Mouse (Mus musculus) retina, adult 2 months (tissue): Measurements from ENCODE around the gene Pkmyt1.
A peak's percentile ranks its signal among the peaks of the same experiment; 100 is the strongest.

ENCODE experiments used
- DNase-seq: peaks from one replicate; pipeline ENCODE4 v3.0.0-alpha.2; 2012; ENCODE audit warnings: low read depth, low spot score

Gene Pkmyt1

DNA sequence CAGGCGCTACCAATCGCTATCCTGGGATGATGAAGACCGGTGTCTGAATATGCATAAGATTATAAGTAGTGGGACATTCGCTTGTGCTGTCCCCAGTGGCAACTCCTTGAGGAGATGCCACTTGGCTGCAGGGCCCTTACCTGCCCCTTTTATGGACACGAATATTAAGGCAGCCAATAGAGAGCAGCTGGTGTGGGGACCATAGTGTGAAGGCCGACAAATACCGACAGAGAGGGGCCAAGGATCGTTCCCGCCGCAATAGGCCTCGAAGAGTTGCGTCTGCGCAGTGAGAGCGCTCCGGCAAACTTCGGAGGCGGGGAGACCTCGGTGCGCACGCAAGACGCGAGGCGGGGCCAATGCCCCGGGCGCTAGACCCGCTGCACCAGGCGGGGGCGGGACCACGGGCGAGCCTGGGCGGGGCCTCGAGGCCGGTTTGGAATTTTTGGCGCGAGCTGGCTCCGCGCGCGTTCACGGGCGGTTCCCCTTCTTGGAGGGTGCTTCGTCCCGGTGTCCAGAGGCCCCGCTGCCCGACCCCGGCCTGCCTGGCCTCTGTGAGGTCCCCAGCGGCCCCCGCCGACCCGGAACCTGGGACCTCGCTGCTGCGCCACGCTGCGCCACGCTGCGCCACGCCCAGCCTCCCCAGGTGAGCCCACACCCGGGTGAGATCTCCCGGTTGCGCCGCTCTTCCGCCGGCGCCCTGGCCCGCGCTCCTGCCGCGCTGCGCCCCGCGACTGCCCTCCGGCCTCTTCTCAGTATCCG, at the start of gene Pkmyt1:
Gene Pkmyt1, plus strand, starts transcription at position 338 of the 759 bp plus-strand sequence.
- peak; percentile 80 for DNase-seq

DNA sequence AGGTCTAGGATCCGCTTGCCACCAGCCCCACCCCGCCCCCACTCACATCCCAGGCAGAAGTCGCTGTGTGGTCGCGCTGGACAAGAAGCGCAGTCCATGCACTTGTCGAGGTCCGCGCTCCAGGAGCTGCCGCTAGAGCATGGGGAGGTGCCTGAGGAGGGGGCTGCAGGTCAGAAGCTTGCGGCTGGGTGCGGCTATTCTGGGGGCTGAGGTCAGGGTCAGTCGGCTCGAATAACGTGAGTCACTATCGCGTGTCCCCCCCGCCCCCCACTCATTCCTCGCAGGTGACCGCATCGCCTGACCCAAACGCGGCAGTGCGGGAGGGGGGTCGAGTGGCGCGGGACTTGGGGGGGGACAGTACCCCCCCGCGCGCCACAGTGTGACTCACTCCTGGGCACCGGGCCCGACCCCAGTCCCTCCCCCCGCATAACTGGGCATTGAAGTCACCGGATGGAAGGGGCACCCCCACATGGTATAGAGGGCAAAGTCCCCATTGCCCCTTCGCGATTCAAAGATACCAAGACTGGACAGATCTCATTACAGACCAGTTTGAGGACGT, 49.6 kb upstream of the Pkmyt1 start:
- DNase-seq = no peak

DNA sequence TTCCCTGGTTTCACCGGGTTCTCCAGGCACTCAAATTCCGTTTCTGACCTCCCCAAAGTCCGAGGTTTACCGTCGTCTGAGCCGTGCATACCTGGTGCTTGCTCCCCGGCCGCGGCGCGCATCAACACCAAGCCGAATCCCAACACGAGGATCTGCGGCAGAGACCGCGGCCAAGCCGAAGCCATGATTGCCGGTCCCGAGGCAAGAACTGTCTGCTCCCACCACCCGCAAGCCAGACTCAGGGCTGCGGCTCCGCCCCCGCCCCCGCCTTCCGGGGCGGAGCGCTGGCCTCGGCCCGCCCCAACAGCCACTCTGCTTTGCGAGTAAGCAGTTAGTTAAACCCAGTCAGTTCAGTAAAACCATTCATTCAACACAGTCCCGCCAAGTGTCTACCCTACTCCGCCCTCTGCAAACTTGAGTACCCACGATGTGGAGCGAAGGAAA, 48.9 kb upstream of the Pkmyt1 start, which contains the start of gene Tnfrsf12a:
Gene Tnfrsf12a, minus strand, starts transcription at position 233 of the 444 bp plus-strand sequence.
- DNase-seq = peak; percentile 48

DNA sequence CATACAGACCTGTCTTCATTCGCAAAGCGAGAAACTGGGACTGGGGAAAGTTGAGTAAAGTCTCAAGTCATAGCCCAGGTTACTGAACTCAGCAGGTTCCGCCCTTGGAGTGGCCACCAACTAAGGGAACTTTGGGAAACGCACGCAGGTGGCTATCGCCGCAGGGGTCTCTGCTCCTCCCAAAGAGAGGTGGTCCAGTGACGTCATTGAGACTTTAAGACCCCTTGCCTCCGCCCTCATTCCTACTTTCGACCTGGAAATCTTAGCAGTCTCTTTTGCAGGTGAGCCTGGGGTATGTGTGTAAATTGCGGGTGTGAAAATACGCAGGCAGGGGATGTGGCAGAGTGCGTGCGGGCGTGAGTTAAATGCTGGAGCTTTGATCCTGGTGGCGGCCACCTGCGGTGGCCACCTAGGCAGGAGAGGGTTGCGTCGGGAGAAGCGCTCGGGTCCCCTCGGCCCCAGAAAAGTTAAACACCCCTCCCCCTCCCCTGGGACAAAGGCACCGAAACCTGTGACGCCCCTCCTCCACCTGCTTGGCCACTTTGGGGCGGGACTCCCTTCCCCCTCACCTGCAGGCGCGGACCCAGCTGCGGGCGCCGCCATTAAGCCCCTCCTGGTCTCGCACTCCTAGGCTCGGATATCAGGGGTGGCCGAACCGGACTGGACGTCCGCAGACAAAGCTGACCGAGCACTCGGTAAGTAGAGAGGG, 46.9 kb upstream of the Pkmyt1 start, which contains the start of gene Cldn6:
Gene Cldn6, plus strand, starts transcription at position 123 of the 709 bp plus-strand sequence.
- no peak for DNase-seq

DNA sequence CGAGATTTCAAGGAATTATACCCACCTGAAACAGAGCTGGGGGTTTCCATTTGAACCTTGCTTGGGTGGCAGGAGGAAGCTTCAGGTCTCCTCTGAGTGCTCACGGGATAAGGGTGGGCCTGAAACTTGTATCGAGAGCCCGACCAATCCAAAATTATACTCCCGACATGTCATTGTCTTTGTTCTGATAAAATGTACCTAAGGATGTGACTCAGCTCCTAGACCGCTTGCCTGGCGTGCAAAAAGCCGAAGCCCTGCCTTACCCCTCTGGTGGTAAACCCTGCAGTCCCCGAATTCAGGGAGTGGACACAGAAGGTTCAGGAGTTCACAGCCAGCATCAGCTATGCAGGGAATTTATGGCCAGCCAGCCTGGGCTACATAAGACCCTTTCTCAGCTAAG, 45.8 kb upstream of the Pkmyt1 start:
- no peak for DNase-seq

DNA sequence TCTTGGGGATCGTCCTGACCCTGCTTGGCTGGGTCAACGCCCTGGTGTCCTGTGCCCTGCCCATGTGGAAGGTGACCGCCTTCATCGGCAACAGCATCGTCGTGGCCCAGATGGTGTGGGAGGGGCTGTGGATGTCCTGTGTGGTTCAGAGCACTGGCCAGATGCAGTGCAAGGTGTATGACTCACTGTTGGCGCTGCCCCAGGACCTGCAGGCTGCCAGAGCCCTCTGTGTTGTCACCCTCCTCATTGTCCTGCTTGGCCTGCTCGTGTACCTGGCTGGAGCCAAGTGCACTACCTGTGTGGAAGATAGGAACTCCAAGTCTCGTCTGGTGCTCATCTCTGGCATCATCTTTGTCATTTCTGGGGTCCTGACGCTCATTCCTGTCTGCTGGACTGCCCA, 45.0 kb upstream of the Pkmyt1 start:
- DNase-seq = no peak

DNA sequence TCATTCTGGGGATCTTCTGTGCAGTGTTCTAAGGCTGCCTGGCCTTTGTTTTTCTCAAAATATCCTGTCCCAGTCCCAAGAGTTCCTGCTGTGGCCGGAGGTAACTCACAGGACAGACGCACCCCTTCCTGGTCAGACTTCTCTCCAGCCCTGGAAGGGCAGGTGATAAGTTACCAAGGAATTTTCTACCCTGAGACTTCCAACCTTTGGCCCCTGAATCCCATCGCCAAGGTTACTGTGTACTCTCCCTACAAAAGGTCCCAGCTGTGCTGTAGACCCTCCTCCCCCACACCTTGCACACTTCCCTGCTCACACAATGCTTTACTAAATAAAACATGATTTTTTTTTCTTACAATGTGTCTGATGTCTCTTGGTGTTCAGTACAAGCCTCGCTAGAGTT, 44.0 kb upstream of the Pkmyt1 start:
- no peak for DNase-seq

DNA sequence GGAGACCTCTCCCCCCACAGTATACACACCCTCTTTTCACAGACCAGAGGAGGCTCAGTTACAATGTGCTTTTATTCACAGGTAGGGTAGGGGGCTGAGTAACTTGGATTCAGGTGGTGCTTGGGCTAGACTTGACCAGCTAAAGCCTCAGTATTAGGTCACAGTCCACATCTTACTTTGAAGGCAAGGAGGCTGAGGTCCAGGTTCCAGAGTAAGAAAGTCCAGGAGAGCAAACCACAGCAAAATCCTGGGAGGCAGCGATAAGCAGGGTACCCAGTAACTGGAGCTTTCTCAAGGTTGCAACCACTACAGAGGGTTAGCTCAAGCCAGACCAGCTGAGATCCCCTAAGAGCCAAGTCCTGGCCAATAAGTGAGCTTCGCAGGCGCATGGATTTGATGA, 43.6 kb upstream of the Pkmyt1 start:
- no peak for DNase-seq

DNA sequence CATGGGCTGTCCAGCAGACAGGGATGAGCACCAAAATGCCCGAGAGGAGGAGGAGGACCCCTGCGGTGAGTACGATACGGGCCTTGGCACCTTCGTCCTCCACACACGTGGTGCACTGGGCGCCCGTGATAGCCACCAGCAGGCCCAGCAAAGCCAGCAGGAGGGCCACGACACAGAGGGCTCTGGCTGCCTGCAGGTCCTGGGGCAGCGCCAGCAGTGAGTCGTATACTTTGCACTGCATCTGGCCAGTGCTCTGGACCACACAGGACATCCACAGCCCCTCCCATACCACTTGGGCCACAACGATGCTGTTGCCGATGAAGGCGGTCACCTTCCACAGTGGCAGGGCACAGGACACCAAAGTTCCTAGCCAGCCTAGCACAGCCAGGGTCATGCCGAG, 42.9 kb upstream of the Pkmyt1 start:
- DNase-seq = no peak

DNA sequence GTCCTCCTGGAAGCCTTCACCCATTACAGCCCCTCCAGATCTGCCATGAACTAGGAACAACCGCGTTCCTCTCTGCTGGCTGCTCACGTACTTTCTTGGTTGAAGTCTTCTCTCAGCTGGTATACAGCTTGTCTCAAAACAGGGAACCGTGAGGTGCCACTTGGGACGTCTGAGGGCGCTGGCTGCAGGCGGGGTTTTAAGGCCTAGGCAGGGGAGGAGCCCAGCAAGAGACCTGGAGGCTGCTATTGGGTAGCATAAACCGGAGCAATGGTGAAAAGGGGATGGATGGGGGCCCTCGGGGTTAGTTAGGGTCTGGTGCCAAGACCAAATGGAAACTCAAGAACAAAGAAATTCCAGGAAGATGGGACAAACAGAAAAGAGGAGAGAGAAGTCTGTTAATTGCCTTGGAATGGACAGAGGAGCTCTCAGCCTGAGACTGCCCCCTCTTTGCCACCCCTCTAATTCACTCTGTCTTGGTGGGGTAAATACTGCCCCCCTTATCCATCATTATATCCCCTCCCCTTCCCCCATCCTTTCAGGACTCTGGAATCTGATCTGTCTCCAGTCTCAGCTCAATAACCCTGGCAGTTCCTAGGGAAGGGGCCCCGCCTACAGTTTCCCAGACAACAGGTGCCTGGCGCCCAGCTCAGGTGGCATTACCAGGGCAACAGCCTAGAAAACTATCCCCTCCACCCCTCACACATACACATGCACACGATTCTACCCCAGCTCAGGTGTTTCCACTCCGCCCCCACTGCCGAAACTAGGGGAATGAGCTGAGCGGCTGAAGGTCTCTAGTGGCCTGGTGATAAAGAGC, 42.1 kb upstream of the Pkmyt1 start, which contains the start of gene Cldn9:
Gene Cldn9, minus strand, starts transcription at position 171 of the 817 bp plus-strand sequence.
- DNase-seq = no peak

DNA sequence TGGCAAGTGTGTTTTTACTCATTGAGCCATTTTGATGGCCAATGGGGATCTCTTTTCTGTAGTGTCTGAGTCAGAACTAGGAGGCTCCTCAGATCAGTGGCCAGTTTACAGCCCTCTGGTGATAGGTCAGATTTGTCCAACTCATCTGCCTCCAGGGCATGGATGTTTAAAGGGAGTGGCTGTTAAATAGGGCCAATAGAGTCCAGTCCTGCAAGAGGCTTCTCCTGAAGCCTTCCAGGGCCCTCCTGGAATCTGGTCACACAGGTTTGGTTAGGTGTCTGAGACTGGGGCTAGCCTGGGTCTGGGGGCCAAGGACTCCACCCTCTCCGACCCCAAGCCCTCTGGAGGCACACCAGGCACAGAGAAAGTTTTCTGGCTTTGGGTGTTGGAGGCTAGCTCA, 31.6 kb upstream of the Pkmyt1 start:
- DNase-seq = no peak

DNA sequence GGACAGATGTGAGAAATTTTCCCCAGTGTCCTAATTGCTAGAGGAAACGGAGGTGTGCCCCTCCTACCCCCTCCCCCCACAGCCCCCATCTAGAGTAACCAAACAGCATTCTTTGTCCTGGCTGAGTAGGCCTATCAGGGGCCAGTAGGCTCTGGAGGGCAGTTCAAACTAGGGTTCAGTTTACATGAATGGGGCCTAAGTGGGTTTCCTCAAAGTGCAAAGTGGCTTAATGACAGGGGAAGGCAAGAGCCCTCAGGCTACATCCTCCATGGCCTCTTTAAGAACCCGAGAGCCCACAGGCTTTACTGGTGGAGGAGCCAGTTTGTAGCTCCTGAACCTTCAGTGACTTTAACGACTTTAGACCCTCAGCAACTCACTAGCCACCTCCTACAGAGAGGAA, 30.3 kb upstream of the Pkmyt1 start:
- no peak for DNase-seq

DNA sequence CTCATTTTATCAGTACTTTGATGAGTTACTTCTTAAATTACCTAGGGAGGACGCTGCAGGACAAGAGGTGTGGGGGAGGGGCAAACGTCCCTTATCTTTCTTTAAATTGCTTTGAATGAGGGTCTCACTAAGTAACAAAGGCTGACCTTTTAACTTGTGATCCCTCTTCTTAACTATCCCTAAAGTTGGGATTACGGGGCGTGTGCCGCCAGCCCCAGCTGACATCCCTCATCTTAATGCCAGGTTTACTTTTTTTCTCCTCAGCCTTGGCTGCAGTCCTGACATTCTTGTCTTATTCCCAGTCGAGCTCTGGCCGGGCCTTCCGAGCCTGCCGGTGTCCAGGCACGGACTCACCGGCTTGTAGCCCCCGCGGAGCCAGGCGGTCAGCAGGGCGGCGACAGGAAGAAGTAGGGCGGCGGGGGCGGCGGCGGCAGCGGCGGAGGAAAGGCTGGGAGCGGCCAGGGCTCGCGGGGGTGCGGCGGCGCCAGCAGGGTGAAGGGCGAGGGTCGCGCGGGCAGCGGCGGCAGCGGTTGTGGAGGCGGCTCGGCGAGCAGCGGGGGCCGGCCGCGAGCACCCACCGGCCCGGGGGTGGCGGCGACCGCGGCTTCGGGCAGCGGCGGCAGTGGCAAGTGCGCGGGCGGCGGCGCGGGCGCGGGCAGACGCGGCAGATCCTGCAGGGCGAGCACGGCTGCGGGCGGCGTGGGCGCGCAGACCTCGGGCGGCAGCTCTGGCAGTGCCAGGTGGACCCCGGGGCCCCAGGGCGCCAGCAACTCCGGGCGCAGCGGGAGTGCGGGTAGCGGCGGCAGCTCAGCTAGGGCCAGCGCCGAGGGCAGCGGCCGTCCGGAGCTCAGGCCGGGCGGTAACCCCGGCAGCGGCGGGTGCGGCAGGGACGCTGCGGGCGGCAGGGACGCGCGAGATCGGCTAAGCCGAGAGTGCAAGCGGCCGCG, 26.7 kb upstream of the Pkmyt1 start:
- no peak for DNase-seq

DNA sequence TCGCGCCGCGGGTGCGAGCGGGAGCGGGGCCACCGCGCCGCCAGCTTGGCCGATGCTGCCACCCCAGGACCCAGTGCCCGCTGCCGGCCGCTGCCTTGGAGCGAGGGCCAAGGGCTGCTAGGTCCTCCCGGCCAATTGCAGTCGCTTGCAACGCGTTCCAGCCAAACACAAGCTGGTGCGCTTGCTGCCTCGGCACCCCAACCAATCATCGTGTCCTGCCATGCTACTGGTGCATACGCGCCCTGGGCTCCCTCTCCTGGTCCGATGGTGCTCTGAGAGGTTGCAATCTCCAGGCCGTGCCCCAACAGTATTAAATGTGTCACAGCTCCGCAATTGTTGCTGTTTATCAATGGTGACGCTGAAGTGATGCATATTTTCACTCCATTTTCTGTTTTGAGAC, 26.1 kb upstream of the Pkmyt1 start:
- DNase-seq = peak; percentile 78

DNA sequence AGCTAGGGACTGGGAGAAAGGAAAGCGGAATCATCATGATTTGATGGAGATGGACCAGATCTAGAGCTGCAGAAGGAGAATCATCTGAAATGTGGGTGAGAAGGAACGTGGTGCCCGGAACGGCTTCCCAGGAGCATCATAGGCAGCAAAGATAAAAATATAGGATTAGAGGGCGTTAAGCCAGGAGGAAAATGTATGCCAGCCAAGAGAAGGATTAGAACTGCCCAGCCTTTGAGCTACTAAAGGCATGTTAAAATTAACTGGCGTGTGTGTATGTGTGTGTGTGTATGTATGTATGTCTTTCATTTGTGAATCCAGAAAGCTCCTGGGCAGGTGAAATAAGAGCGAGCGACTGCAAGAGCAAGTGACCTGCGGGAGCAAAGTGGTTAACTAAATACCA, 22.8 kb upstream of the Pkmyt1 start:
- DNase-seq = peak; percentile 54

DNA sequence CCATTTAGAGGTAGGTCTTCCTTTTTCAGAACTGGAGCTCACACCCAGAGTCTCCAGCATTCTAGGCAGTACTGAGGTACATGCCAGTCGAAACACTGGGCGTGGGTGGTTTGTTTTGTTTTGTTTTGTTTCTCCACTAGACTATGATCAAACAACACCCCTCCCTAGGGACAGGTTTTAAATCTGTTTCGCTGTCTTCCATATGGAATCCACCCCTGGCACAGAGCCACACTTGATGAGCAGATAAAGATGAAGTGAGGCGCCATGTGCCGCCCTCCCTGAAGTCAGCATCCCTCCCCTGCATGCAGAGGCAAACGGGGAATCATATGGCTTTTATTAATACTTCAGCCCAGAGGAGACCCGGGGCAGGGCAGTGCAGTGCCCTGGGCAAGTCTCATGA, 21.4 kb upstream of the Pkmyt1 start:
- no peak for DNase-seq

DNA sequence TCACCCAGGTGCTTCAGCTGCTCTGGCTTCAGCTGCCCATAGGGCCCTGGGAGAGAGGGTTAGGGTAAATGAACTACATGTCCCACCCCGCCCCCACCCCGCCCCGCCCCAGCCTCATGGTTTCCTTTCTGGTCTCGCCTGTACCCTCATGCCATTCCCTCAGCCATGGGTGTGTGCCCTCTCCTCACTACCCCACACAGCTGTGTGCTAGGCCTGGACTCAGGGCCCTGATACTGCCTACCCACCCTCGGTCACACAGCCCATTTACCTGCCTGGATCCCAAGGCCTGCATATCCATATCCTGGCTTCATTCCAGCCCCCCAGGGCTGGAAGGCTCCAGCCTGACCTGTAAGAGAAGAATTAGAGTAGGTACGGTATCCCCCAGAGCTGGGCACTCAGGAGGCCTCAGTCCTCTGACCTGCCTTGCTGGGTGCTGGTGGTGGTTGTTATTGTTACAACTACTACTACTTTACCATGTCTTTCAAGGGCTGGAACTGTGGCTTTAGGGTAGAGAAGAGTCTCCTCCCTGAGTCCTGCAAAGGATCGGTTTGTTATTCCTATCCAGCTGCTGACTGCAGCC, 20.5 kb upstream of the Pkmyt1 start:
- no peak for DNase-seq

DNA sequence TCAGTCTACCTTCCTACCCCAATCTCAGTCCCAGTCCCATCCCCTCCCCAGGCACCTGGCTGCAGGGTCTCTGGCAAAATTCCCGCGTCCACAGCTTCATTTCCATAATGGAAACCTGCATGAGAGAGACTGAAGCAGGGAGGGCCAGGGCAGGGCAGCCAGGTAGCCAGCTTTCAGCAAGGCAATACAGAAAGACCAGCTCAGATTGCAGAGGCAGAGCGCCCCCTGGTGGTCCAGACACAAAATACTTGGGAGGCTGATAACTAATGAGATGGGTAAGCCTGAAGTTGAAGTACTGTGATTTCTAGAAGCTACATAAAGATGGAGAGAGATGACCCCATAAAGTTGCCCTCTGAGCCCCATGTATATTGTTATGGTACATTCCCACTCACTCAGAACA, 19.9 kb upstream of the Pkmyt1 start:
- DNase-seq = peak; percentile 65

DNA sequence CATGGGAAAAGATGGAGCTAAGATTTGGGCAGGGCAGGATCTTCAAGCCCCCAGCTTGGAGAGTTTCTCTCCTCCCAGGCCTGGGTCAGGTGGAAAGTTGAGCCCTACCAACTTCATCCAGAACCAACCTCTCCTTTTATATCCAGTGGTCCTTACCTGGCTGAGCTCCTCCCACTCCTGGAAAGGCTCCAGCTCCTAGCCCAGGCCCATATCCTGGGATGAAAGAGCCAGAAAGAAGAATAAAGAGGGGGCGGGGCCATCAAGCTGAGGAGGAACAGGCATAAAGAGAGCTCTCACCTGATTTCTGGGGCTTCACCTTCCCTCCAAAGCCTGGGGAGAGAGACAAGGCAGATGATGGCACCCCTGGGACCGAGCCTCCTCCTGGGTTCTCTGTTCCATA, 9.1 kb upstream of the Pkmyt1 start:
- no peak for DNase-seq

DNA sequence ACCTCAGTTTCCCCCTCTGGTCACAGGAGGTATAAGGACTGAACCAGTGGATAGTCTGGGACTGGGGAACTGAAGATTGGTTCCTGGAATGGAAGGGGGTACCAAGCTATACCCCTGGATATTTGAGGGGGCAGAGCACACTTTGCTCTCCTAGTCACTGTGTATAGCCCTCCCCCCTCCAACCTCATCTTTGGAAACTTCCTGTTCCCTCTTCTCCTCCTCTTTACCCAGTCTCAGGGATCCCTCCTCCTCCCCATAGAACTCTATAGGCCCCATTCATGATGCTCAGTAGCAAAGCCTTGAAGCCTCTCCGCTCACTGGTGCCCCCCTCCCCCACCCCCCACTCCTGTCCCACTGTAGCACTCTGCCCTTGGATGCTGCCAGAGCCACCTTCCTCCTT, 6.7 kb upstream of the Pkmyt1 start:
- no peak for DNase-seq
